Mouse (Mus musculus) CH12.LX (cell line): ENCODE data around the gene Rhoa. TPM values are rescaled to one million over a fixed set of nuclear protein-coding genes. Genes with fewer than 3 reads are reported as not detected.

Experiments
- DNase-seq: peaks from one replicate; pipeline ENCODE4 v3.0.0-alpha.2; 2013; ENCODE audit errors: extremely low read depth
- H3K27ac ChIP-seq: 2 replicates; pipeline ENCODE4 v1.5.1; 2012; ENCODE audit warnings: low read depth, mild to moderate bottlenecking, control low read depth, moderate library complexity; ENCODE audit not compliant: insufficient read depth
- H3K27me3 ChIP-seq: replicated peaks from 2 replicates; pipeline ENCODE3; 2012; ENCODE audit warnings: inconsistent platforms
- H3K36me3 ChIP-seq, 2 experiments: replicated peaks in 1 of 2; 2 replicates each; pipeline versions ENCODE3 to v1.6.1; 2012; ENCODE audit warnings: inconsistent platforms in 1 of 2, low read length in 1 of 2, mild to moderate bottlenecking in 1 of 2, mixed read lengths in 1 of 2, moderate library complexity in 1 of 2; ENCODE audit not compliant: control insufficient read depth in 1 of 2, insufficient read depth in 1 of 2
- H3K4me1 ChIP-seq, 2 experiments: 2 replicates each; pipeline ENCODE4 v1.6.1; 2012; ENCODE audit warnings: inconsistent platforms in 1 of 2, moderate library complexity in 1 of 2; ENCODE audit not compliant: insufficient read depth in 2 of 2, control insufficient read depth in 1 of 2
- H3K4me2 ChIP-seq: 2 replicates; pipeline ENCODE4 v1.6.1; 2012; ENCODE audit warnings: low read depth, mild to moderate bottlenecking, control low read depth; ENCODE audit not compliant: poor library complexity, insufficient read depth, severe bottlenecking
- H3K4me3 ChIP-seq, 3 experiments: fragments of 150-350 bp in 1 of 3; sonication (generic) in 1 of 3; replicated peaks in 1 of 3; 2 replicates each; pipeline versions ENCODE3 to v1.5.1; 2011 to 2012; ENCODE audit warnings: low read depth in 2 of 3, low read length in 2 of 3, mild to moderate bottlenecking in 2 of 3, moderate library complexity in 2 of 3, control low read depth in 1 of 3, improper control_type of control experiment in 1 of 3, inconsistent platforms in 1 of 3, mixed read lengths in 1 of 3; ENCODE audit not compliant: poor library complexity in 1 of 3
- H3K79me2 ChIP-seq: replicated peaks from 2 replicates; pipeline ENCODE4 v1.6.1; 2012; ENCODE audit warnings: mild to moderate bottlenecking, moderate library complexity; ENCODE audit not compliant: control insufficient read depth, poor library complexity, insufficient read depth, severe bottlenecking; ENCODE audit errors: extremely low read depth
- H3K9ac ChIP-seq: 2 replicates; pipeline ENCODE4 v1.6.1; 2012; ENCODE audit warnings: low read depth, mild to moderate bottlenecking, control low read depth, moderate library complexity; ENCODE audit not compliant: insufficient read depth
- H3K9me3 ChIP-seq: replicated peaks from 2 replicates; pipeline ENCODE3; 2012; ENCODE audit warnings: low read length, inconsistent platforms, mixed read lengths
- BHLHE40 ChIP-seq: IDR thresholded peaks from 2 replicates; pipeline ENCODE4 v1.6.1; 2011; ENCODE audit warnings: mild to moderate bottlenecking, low read depth, low read length, improper control_type of control experiment
- CHD1 ChIP-seq: IDR thresholded peaks from 2 replicates; pipeline ENCODE4 v1.6.1; 2012; ENCODE audit warnings: low read depth, low read length, improper control_type of control experiment, inconsistent platforms
- CHD2 ChIP-seq: IDR thresholded peaks from 2 replicates; pipeline ENCODE4 v1.6.1; 2011; ENCODE audit warnings: low read length, improper control_type of control experiment
- CTCF ChIP-seq, 2 experiments: IDR thresholded peaks in 1 of 2; conservative IDR thresholded peaks in 1 of 2; 2 replicates each; pipeline ENCODE4 v1.5.1; 2011 to 2012; ENCODE audit warnings: low read depth in 2 of 2, low read length in 2 of 2, improper control_type of control experiment in 1 of 2, inconsistent platforms in 1 of 2, mild to moderate bottlenecking in 1 of 2, moderate library complexity in 1 of 2
- E2F4 ChIP-seq: IDR thresholded peaks from 2 replicates; pipeline ENCODE4 v1.6.1; 2011; ENCODE audit warnings: low read depth, low read length, improper control_type of control experiment; ENCODE audit not compliant: insufficient replicate concordance
- ELF1 ChIP-seq: IDR thresholded peaks from 2 replicates; pipeline ENCODE4 v1.6.1; 2014; ENCODE audit warnings: low read depth, mild to moderate bottlenecking, inconsistent platforms, low read length, improper control_type of control experiment
- EP300 ChIP-seq: IDR thresholded peaks from 2 replicates; pipeline ENCODE4 v1.6.1; 2011; ENCODE audit warnings: low read length, improper control_type of control experiment
- HCFC1 ChIP-seq: IDR thresholded peaks from 2 replicates; pipeline ENCODE4 v1.6.1; 2012; ENCODE audit warnings: low read depth, mild to moderate bottlenecking, inconsistent platforms, low read length, improper control_type of control experiment
- IRF4 ChIP-seq: IDR thresholded peaks from 2 replicates; pipeline ENCODE4 v1.6.1; 2014; ENCODE audit warnings: low read depth, mild to moderate bottlenecking, inconsistent platforms, low read length, improper control_type of control experiment
- JUN ChIP-seq: IDR thresholded peaks from 2 replicates; pipeline ENCODE4 v1.6.1; 2011; ENCODE audit warnings: low read depth, mild to moderate bottlenecking, low read length, improper control_type of control experiment, moderate library complexity; ENCODE audit not compliant: insufficient read depth
- JUND ChIP-seq: conservative IDR thresholded peaks from 2 replicates; pipeline ENCODE4 v1.6.1; 2011; ENCODE audit warnings: low read depth, low read length, improper control_type of control experiment
- MAX ChIP-seq: IDR thresholded peaks from 2 replicates; pipeline ENCODE4 v1.6.1; 2011; ENCODE audit warnings: low read length, improper control_type of control experiment
- NELFE ChIP-seq: IDR thresholded peaks from 2 replicates; pipeline ENCODE4 v1.6.1; 2011; ENCODE audit warnings: low read depth, low read length, improper control_type of control experiment
- NRF1 ChIP-seq: IDR thresholded peaks from 2 replicates; pipeline ENCODE4 v1.6.1; 2014; ENCODE audit warnings: low read depth, mild to moderate bottlenecking, inconsistent platforms, low read length, improper control_type of control experiment, moderate library complexity
- POLR2A ChIP-seq: IDR thresholded peaks from 2 replicates; pipeline ENCODE4 v1.6.1; 2011; ENCODE audit warnings: low read depth, mild to moderate bottlenecking, improper control_type of control experiment, low read length
- POLR2AphosphoS2 ChIP-seq: IDR thresholded peaks from 2 replicates; pipeline ENCODE4 v1.6.1; 2011; ENCODE audit warnings: low read depth, low read length, improper control_type of control experiment
- RAD21 ChIP-seq: IDR thresholded peaks from 2 replicates; pipeline ENCODE4 v1.6.1; 2011; ENCODE audit warnings: low read depth, mild to moderate bottlenecking, low read length, improper control_type of control experiment, moderate library complexity
- SIN3A ChIP-seq: IDR thresholded peaks from 2 replicates; pipeline ENCODE4 v1.6.1; 2012; ENCODE audit warnings: low read length, improper control_type of control experiment, inconsistent platforms
- TCF12 ChIP-seq: IDR thresholded peaks from 2 replicates; pipeline ENCODE4 v1.6.1; 2014; ENCODE audit warnings: low read depth, mild to moderate bottlenecking, inconsistent platforms, low read length, improper control_type of control experiment
- USF2 ChIP-seq: conservative IDR thresholded peaks from 2 replicates; pipeline ENCODE4 v1.6.1; 2011; ENCODE audit warnings: low read depth, low read length, improper control_type of control experiment
- ZC3H11A ChIP-seq: IDR thresholded peaks from 2 replicates; pipeline ENCODE4 v1.6.1; 2012; ENCODE audit warnings: low read depth, mild to moderate bottlenecking, inconsistent platforms, low read length, improper control_type of control experiment
- ZKSCAN1 ChIP-seq: IDR thresholded peaks from 2 replicates; pipeline ENCODE4 v1.6.1; 2012; ENCODE audit warnings: low read depth, inconsistent platforms, low read length, improper control_type of control experiment, borderline replicate concordance
- ZMIZ1 ChIP-seq: IDR thresholded peaks from 2 replicates; pipeline ENCODE4 v1.6.1; 2012; ENCODE audit warnings: low read depth, mild to moderate bottlenecking, inconsistent platforms, low read length, improper control_type of control experiment
- dilution Hi-C: fragments of 300-500 bp; cut with MboI; formaldehyde crosslinking; loops from 2 replicates; pipeline ENCODE4 v1.14.3; 2020; ENCODE audit warnings: low sequenced_read_pairs; ENCODE audit not compliant: extremely low pct_unique_long_range_greater_than_20kb, extremely low pct_ligation_motif_present
- in situ Hi-C: fragments of 300-500 bp; cut with MboI; formaldehyde crosslinking; loops from 3 replicates; pipeline ENCODE4 v1.14.3; 2019; ENCODE audit warnings: low sequenced_read_pairs, low pct_ligation_motif_present, low pct_unique_long_range_greater_than_20kb, mixed read lengths
- polyA plus RNA-seq: library from polyadenylated mRNA; unstranded; fragments of >175 nt; gene quantifications from 2 replicates; pipeline ENCODE4 v1.2.1, GENCODE M21; 2012; ENCODE audit warnings: low read depth; ENCODE audit not compliant: insufficient read length
- total RNA-seq, 2 experiments: library from RNA; depleted of rRNA; stranded (reverse); fragments of 300-350 nt in 1 of 2; fragments of >200 nt in 1 of 2; gene quantifications; 2 replicates each; pipeline ENCODE4 v1.2.3; 2012 to 2014

The Rhoa gene
- total and polyA plus RNA-seq, 3 experiments = 84.0 to 308 (median 243) TPM

DNA sequence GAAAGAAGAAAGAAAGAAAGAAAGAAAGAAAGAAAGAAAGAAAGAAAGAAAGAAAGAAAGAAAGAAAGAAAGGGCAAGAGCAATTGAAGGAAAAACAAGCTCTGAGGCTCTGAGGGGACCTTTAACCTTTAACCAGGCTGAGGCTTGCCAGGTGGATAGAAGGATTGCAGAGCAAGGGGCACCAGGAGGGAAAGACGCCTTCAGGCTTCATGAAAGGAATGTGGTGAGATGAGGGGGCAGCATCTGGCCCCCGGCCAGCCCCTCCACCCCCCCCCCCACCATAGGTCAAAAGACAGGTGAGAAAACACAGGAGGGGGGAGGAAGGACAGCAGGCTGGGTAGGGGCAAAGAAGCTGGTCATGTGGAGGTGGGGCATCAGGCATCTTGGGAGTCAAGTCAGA, 34.0 kb upstream of the Rhoa start:
- no peak for TF ChIP-seq RAD21
- TF ChIP-seq EP300 = no peak
- no peak for TF ChIP-seq ZC3H11A
- TF ChIP-seq JUN = no peak
- TF ChIP-seq TCF12 = no peak
- no peak for TF ChIP-seq POLR2AphosphoS2
- TF ChIP-seq POLR2A = no peak
- no peak for TF ChIP-seq ELF1
- no peak for TF ChIP-seq NELFE
- TF ChIP-seq JUND = no peak
- TF ChIP-seq IRF4 = no peak
- TF ChIP-seq CHD2 = no peak
- TF ChIP-seq SIN3A = no peak
- TF ChIP-seq BHLHE40 = no peak
- no peak for TF ChIP-seq NRF1
- TF ChIP-seq CTCF (conservative IDR thresholded peaks at IDR 0.05 in 1 of 2, IDR thresholded peaks at IDR 0.05 in 1 of 2; ENCODE audit: low read depth in 2 of 2, low read length in 2 of 2) = no peak
- no peak for TF ChIP-seq E2F4
- TF ChIP-seq CHD1 = no peak
- no peak overlapping the region for H3K4me2 ChIP-seq
- in situ Hi-C loops = loop anchor here (5.0 kb wide), 1 partner anchor 70 kb away; no protein-coding TSS in a partner anchor
- no peaks in the 10 kb centered on the region for H3K36me3 ChIP-seq
- 0 out of 4 replicates have a peak, but pooled peaks cover 0 to 3% of the 10 kb centered on the region in 2 experiments for H3K4me1 ChIP-seq
- peaks cover 45% of the 10 kb centered on the region for H3K27me3 ChIP-seq
- dilution Hi-C loops = no loop called here
- no peak for DNase-seq
- no peaks in the 10 kb centered on the region for H3K79me2 ChIP-seq
- H3K9me3 ChIP-seq = no peaks in the 10 kb centered on the region
- H3K27ac ChIP-seq = no peak overlapping the region
- no peak overlapping the region for H3K4me3 ChIP-seq
- H3K9ac ChIP-seq = no peak overlapping the region

- Histone ChIP-seq H3K9ac (no peak overlapping the region), H3K4me3 (no peak overlapping the region), H3K4me2 (no peak overlapping the region), H3K4me1 (0 out of 4 replicates have a peak, but pooled peaks cover 0 to 3% of the 10 kb centered on the region in 2 experiments), H3K27me3 (peaks cover 45% of the 10 kb centered on the region), H3K27ac (no peak overlapping the region), H3K9me3 (no peaks in the 10 kb centered on the region), H3K79me2 (no peaks in the 10 kb centered on the region), H3K36me3 (no peaks in the 10 kb centered on the region)
- no peak for TF ChIP-seq JUN
- no peak for TF ChIP-seq MAX
- no peak for TF ChIP-seq CTCF (conservative IDR thresholded peaks at IDR 0.05 in 1 of 2, IDR thresholded peaks at IDR 0.05 in 1 of 2; ENCODE audit: low read depth in 2 of 2, low read length in 2 of 2)
- no peak for TF ChIP-seq ZC3H11A
- no peak for TF ChIP-seq CHD1
- no peak for TF ChIP-seq ZMIZ1
- no peak for TF ChIP-seq USF2
- no peak for TF ChIP-seq ZKSCAN1
- TF ChIP-seq HCFC1 = no peak
- TF ChIP-seq SIN3A = no peak
- dilution Hi-C loops = no loop called here
- no peak for DNase-seq
- in situ Hi-C loops = loop anchor here (5.0 kb wide), 1 partner anchor 70 kb away; no protein-coding TSS in a partner anchor
These were observed 33.2 kb upstream of the Rhoa start for GRCm38 (mm10) chr9:108272691-108273090.
